Mouse (Mus musculus) CD4-positive, CD25-positive, alpha-beta regulatory T cell, adult 4 months (primary cell): Measurements from ENCODE around the gene Naga. TPM values are rescaled to one million over a fixed set of nuclear protein-coding genes. Genes with fewer than 3 reads are reported as not detected.

Experiments
- ATAC-seq: one replicate; pipeline ENCODE4 v1.8.0; 2017
- polyA plus RNA-seq, 2 experiments: library from polyadenylated mRNA; unstranded; fragments of 100-300 nt; shearing (Covaris generic); gene quantifications; one replicate each; pipeline ENCODE4 v1.2.1; 2017

Naga gene
- polyA plus RNA-seq, 2 experiments from 2014 or later: 58.4 to 70.3 TPM

- peak; percentile 99 for ATAC-seq
These were observed 15.6 kb upstream of the Naga start, which contains the start of gene Ndufa6 for GRCm38 (mm10) chr15:82354126-82354945. Ndufa6 (minus strand) TSS chr15:82354322.

GRCm38 (mm10) chr15:82353745-82354113 is 15.0 kb upstream of the Naga start:
- ATAC-seq: no peak

GRCm38 (mm10) chr15:82353078-82353744 is 14.5 kb upstream of the Naga start:
- no peak for ATAC-seq

- no peak for ATAC-seq
These were observed 12.8 kb upstream of the Naga start for GRCm38 (mm10) chr15:82351480-82351879.

- no peak for ATAC-seq
These were observed 11.6 kb upstream of the Naga start for GRCm38 (mm10) chr15:82350349-82350748.

GRCm38 (mm10) chr15:82348999-82349341 is 10.2 kb upstream of the Naga start:
- no peak for ATAC-seq

- no peak for ATAC-seq
These were observed 9.7 kb upstream of the Naga start for GRCm38 (mm10) chr15:82348258-82348998.

GRCm38 (mm10) chr15:82347852-82348251 is 9.1 kb upstream of the Naga start:
- ATAC-seq: no peak

GRCm38 (mm10) chr15:82347303-82347676 is 8.6 kb upstream of the Naga start:
- no peak for ATAC-seq

GRCm38 (mm10) chr15:82346580-82347302 is 8.0 kb upstream of the Naga start:
- ATAC-seq: no peak

- ATAC-seq: peak; percentile 91
These were observed 7.2 kb upstream of the Naga start for GRCm38 (mm10) chr15:82345820-82346470.

- no peak for ATAC-seq
These were observed 6.2 kb upstream of the Naga start for GRCm38 (mm10) chr15:82344971-82345370.

GRCm38 (mm10) chr15:82343368-82344287 is 4.9 kb upstream of the Naga start:
- no peak for ATAC-seq

GRCm38 (mm10) chr15:82342543-82342935 is 3.8 kb upstream of the Naga start:
- no peak for ATAC-seq

GRCm38 (mm10) chr15:82341675-82342542 is 3.2 kb upstream of the Naga start:
- ATAC-seq: no peak

GRCm38 (mm10) chr15:82341036-82341501 is 2.3 kb upstream of the Naga start:
- ATAC-seq: no peak

GRCm38 (mm10) chr15:82340414-82341035 is 1.8 kb upstream of the Naga start:
- no peak for ATAC-seq

GRCm38 (mm10) chr15:82339634-82340254 is 1.0 kb upstream of the Naga start:
- no peak for ATAC-seq

- ATAC-seq: no peak
These were observed 425 bp upstream of the Naga start for GRCm38 (mm10) chr15:82339150-82339549.
